Mouse (Mus musculus): ENCODE measurements around the gene Scube1.

Gene Scube1

GRCm38 (mm10) chr15:83709889-83710774 lies 14.7 kb downstream of the Scube1 start:
- no peak for DNase-seq (ENCODE audit: low read depth in 1 of 2, low spot score in 2 of 2)

GRCm38 (mm10) chr15:83706528-83707199 lies 18.2 kb downstream of the Scube1 start:
- no peak for DNase-seq (ENCODE audit: low read depth in 1 of 2, low spot score in 2 of 2)

GRCm38 (mm10) chr15:83700593-83700923 lies 24.3 kb downstream of the Scube1 start:
- DNase-seq (ENCODE audit: low read depth in 1 of 2, low spot score in 2 of 2) = no peak

GRCm38 (mm10) chr15:83699834-83700592 lies 24.8 kb downstream of the Scube1 start:
- no peak for DNase-seq (ENCODE audit: low read depth in 1 of 2, low spot score in 2 of 2)

GRCm38 (mm10) chr15:83699132-83699833 lies 25.5 kb downstream of the Scube1 start:
- no peak for DNase-seq (ENCODE audit: low read depth in 1 of 2, low spot score in 2 of 2)

- DNase-seq (ENCODE audit: low read depth in 1 of 2, low spot score in 2 of 2) = no peak
Measured at GRCm38 (mm10) chr15:83696681-83697381, 28.0 kb downstream of the Scube1 start.

- no peak for DNase-seq (ENCODE audit: low read depth in 1 of 2, low spot score in 2 of 2)
Measured at GRCm38 (mm10) chr15:83695159-83695558, 29.7 kb downstream of the Scube1 start.

GRCm38 (mm10) chr15:83691901-83692361 lies 32.9 kb downstream of the Scube1 start:
- no peak for DNase-seq (ENCODE audit: low read depth in 1 of 2, low spot score in 2 of 2)

- no peak for DNase-seq (ENCODE audit: low read depth in 1 of 2, low spot score in 2 of 2)
Measured at GRCm38 (mm10) chr15:83689946-83690345, 34.9 kb downstream of the Scube1 start.

GRCm38 (mm10) chr15:83686601-83687000 lies 38.2 kb downstream of the Scube1 start:
- no peak for DNase-seq (ENCODE audit: low read depth in 1 of 2, low spot score in 2 of 2)

- DNase-seq (ENCODE audit: low read depth in 1 of 2, low spot score in 2 of 2) = no peak
Measured at GRCm38 (mm10) chr15:83685950-83686349, 38.9 kb downstream of the Scube1 start.

- no peak for DNase-seq (ENCODE audit: low read depth in 1 of 2, low spot score in 2 of 2)
Measured at GRCm38 (mm10) chr15:83683051-83683561, 41.7 kb downstream of the Scube1 start.

- DNase-seq (ENCODE audit: low read depth in 1 of 2, low spot score in 2 of 2) = no peak
Measured at GRCm38 (mm10) chr15:83680300-83680699, 44.5 kb downstream of the Scube1 start.

- no peak for DNase-seq (ENCODE audit: low read depth in 1 of 2, low spot score in 2 of 2)
Measured at GRCm38 (mm10) chr15:83679729-83680128, 45.1 kb downstream of the Scube1 start.

- no peak for DNase-seq (ENCODE audit: low read depth in 1 of 2, low spot score in 2 of 2)
Measured at GRCm38 (mm10) chr15:83678606-83679005, 46.2 kb downstream of the Scube1 start.

- DNase-seq (ENCODE audit: low read depth in 1 of 2, low spot score in 2 of 2) = no peak
Measured at GRCm38 (mm10) chr15:83678089-83678488, 46.7 kb downstream of the Scube1 start.

- no peak for DNase-seq (ENCODE audit: low read depth in 1 of 2, low spot score in 2 of 2)
Measured at GRCm38 (mm10) chr15:83677098-83677497, 47.7 kb downstream of the Scube1 start.

GRCm38 (mm10) chr15:83676286-83676685 lies 48.5 kb downstream of the Scube1 start:
- DNase-seq (ENCODE audit: low read depth in 1 of 2, low spot score in 2 of 2) = no peak

GRCm38 (mm10) chr15:83673621-83674020 lies 51.2 kb downstream of the Scube1 start:
- DNase-seq (ENCODE audit: low read depth in 1 of 2, low spot score in 2 of 2) = no peak

- no peak for DNase-seq (ENCODE audit: low read depth in 1 of 2, low spot score in 2 of 2)
Measured at GRCm38 (mm10) chr15:83667501-83667900, 57.3 kb downstream of the Scube1 start.
